Mouse (Mus musculus): ENCODE data around the gene Grid1. TPM values are rescaled to one million over a fixed set of nuclear protein-coding genes. Genes with fewer than 3 reads are reported as not detected.

Gene Grid1
- polyA plus RNA-seq, 1 experiment from 2014 or later = 0.65 TPM

GRCm38 (mm10) chr14:35103639-35104210, 283.8 kb downstream of the Grid1 start:
- Histone ChIP-seq H3K27me3 (no peaks in the 10 kb centered on the region), H3K4me2 (replicated peaks) (no peak overlapping the region), H3K9me3 (no peaks in the 10 kb centered on the region), H3K4me1 (no peaks in the 10 kb centered on the region), H3K4me3 (no peak overlapping the region), H3K36me3 (no peaks in the 10 kb centered on the region), H3K27ac (no peak overlapping the region), H3K9ac (no peak overlapping the region)
- ATAC-seq (ENCODE audit: insufficient number of reproducible peaks, insufficient read depth, low FRiP score, low TSS enrichment) = no peak
- 89% methylated on average over 5 of the region's 5 CpGs for WGBS

DNA sequence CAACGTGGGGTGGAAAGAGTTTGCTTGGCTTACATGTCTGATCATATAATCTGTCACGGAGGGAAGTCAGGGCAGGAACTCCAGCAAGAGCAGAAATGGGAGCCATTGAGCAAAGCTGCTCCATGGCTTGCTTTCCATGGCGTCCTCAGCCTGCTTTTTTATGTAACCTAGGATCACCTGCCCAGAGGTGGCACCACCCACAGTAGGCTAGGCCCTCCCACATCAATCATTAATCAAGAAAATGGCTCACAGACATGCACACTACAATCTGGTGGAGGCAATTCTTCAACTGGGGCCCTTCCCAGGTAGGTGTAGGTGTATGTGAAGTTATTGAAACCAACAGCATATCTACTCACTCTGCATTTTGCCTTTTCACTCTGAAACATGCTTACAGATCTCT, 287.7 kb downstream of the Grid1 start:
- Histone ChIP-seq H3K27me3 (no peaks in the 10 kb centered on the region), H3K9me3 (no peaks in the 10 kb centered on the region)
- WGBS = 88% methylated on average over 3 of the region's 3 CpGs

GRCm38 (mm10) chr14:35110928-35111327, 291.0 kb downstream of the Grid1 start:
- Histone ChIP-seq H3K4me1 (peaks cover 5% of the 10 kb centered on the region; the same call in 1 of the 2 replicates), H3K4me2 (replicated peaks) (no peak overlapping the region), H3K27me3 (no peaks in the 10 kb centered on the region), H3K9ac (no peak overlapping the region), H3K36me3 (no peaks in the 10 kb centered on the region), H3K4me3 (no peak overlapping the region), H3K9me3 (no peaks in the 10 kb centered on the region), H3K27ac (no peak overlapping the region)
- 68% methylated on average over 1 of the region's 1 CpGs for WGBS
- no peak for ATAC-seq (ENCODE audit: insufficient number of reproducible peaks, insufficient read depth, low FRiP score, low TSS enrichment)

More for the DNA sequence above, 287.7 kb downstream of the Grid1 start:
- Histone ChIP-seq H3K36me3 (no peaks in the 10 kb centered on the region), H3K27ac (no peak overlapping the region), H3K9ac (no peak overlapping the region), H3K4me3 (no peak overlapping the region), H3K4me1 (peaks cover 4% of the 10 kb centered on the region; the same call in 1 of the 2 replicates), H3K4me2 (replicated peaks) (no peak overlapping the region)
- no peak for ATAC-seq (ENCODE audit: insufficient number of reproducible peaks, insufficient read depth, low FRiP score, low TSS enrichment)

DNA sequence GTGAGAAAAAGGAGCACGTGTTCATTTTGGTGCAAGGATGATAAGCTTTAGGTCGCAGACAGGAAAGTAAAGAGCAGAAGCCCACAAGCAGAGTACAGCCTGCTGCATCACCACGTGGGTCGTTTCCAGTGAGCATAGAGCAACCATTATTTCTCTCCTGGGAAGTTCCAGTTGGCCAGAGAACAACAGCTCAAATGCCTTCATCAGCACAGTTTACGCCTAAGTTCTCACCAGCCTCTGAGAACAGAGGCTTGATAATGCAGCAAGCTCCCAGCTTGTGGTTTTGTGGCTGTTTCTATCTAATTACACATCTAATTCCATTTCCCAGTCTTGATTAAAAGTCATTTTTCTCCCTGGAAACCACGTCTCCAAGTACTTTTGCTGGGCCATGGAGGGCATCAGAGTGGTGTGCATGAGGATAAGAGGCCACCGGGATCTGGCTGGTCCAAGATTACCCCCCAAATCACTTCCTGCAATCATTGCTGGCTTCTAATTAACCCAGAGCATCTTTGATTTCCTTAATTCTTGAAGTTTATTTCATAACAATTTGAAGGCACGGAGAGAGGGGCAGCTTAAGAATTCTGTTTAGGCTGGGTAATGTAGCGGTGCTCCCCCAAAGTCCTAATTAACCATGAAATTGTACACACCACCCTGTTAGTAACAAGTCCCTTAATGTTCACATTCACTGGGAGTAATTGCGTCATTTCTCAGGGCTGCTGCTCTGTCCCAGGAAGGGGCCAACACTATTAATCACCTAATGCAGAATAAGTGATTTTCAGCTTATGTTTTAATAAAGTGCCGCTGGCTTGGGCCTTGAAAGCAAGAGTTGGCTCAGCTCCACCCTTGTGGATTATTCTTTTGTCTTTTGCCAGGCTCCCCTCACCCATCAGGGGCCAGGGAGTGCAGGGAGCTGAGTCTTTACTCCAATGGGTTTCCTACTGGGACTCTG, 292.7 kb downstream of the Grid1 start:
- ATAC-seq (ENCODE audit: insufficient number of reproducible peaks, insufficient read depth, low FRiP score, low TSS enrichment) = no peak
- Histone ChIP-seq H3K4me3 (no peak overlapping the region), H3K36me3 (no peaks in the 10 kb centered on the region), H3K27me3 (no peaks in the 10 kb centered on the region), H3K9ac (no peak overlapping the region), H3K4me2 (replicated peaks) (no peak overlapping the region), H3K4me1 (peaks cover 5% of the 10 kb centered on the region; the same call in 1 of the 2 replicates), H3K27ac (no peak overlapping the region), H3K9me3 (no peaks in the 10 kb centered on the region)
- WGBS = 45% methylated on average over 11 of the region's 11 CpGs

DNA sequence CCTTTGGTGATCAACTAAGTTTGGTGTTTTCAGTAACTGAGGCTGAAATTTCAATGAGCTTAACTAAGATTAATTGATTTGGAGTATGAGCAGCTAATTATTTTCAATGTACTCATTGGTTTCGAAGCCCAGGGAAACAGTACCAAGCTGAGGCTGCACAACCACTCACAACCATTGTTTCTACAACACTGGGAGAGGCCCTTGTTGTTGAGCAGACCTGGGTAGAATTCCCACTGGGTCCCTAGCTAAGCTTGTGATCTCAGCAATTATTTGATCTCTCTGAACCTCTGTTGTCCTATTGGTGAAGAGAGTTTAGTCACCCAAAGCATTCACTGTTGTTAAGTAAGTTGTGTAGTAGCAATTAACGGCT, 293.4 kb downstream of the Grid1 start:
- no peak overlapping the region for H3K9ac ChIP-seq
- H3K9me3 ChIP-seq = no peaks in the 10 kb centered on the region
- WGBS = 72% methylated on average over 2 of the region's 2 CpGs
- no peak overlapping the region for H3K4me2 ChIP-seq (replicated peaks)
- H3K27ac ChIP-seq = no peak overlapping the region
- ATAC-seq (ENCODE audit: insufficient number of reproducible peaks, insufficient read depth, low FRiP score, low TSS enrichment) = no peak
- H3K36me3 ChIP-seq = no peaks in the 10 kb centered on the region
- H3K27me3 ChIP-seq = no peaks in the 10 kb centered on the region
- no peak overlapping the region for H3K4me3 ChIP-seq
- peaks cover 5% of the 10 kb centered on the region; the same call in 1 of the 2 replicates for H3K4me1 ChIP-seq

- Histone ChIP-seq H3K4me3 (no peak overlapping the region), H3K36me3 (no peaks in the 10 kb centered on the region), H3K4me1 (peaks cover 5% of the 10 kb centered on the region; the same call in 1 of the 2 replicates), H3K9ac (no peak overlapping the region), H3K9me3 (no peaks in the 10 kb centered on the region), H3K27me3 (no peaks in the 10 kb centered on the region), H3K4me2 (replicated peaks) (no peak overlapping the region), H3K27ac (no peak overlapping the region)
- 37% methylated on average over 3 of the region's 3 CpGs for WGBS
- ATAC-seq (ENCODE audit: insufficient number of reproducible peaks, insufficient read depth, low FRiP score, low TSS enrichment) = 0 out of 2 replicates have a peak, but pooled peaks have one; percentile 20
These were observed 296.0 kb downstream of the Grid1 start for GRCm38 (mm10) chr14:35115913-35116312.

GRCm38 (mm10) chr14:35120089-35120488, 300.2 kb downstream of the Grid1 start:
- H3K4me3 ChIP-seq = no peak overlapping the region
- H3K4me1 ChIP-seq = no peaks in the 10 kb centered on the region
- no peak overlapping the region for H3K4me2 ChIP-seq (replicated peaks)
- H3K27ac ChIP-seq = no peak overlapping the region
- H3K27me3 ChIP-seq = no peaks in the 10 kb centered on the region
- no peaks in the 10 kb centered on the region for H3K36me3 ChIP-seq
- no peak for ATAC-seq (ENCODE audit: insufficient number of reproducible peaks, insufficient read depth, low FRiP score, low TSS enrichment)
- H3K9ac ChIP-seq = no peak overlapping the region
- H3K9me3 ChIP-seq = no peaks in the 10 kb centered on the region
- 83% methylated on average over 2 of the region's 2 CpGs for WGBS

DNA sequence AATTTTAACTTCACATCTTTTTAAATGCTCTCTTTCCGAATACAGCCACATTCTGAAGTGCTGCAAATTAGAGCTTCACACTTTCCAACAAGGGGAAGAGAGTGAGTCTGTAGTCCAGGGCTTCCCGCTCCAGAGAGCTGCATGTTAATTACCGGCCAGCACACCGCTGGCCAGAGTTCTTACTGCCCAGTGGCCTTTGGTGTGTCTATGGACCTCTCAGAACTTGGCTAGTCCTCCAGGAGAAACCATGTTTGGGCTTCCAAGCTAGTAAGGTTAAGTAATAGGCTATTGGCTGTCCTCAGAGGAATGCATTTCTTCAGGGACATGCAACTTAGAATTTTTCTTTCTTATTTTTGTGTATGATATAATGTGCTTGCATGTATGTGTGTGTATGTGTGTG, 301.0 kb downstream of the Grid1 start:
- Histone ChIP-seq H3K27ac (no peak overlapping the region), H3K36me3 (no peaks in the 10 kb centered on the region), H3K9ac (no peak overlapping the region), H3K4me3 (no peak overlapping the region), H3K9me3 (no peaks in the 10 kb centered on the region), H3K27me3 (no peaks in the 10 kb centered on the region), H3K4me1 (no peaks in the 10 kb centered on the region), H3K4me2 (replicated peaks) (no peak overlapping the region)
- WGBS = 83% methylated on average over 4 of the region's 4 CpGs
- ATAC-seq (ENCODE audit: insufficient number of reproducible peaks, insufficient read depth, low FRiP score, low TSS enrichment) = no peak

- H3K27me3 ChIP-seq = no peaks in the 10 kb centered on the region
- no peaks in the 10 kb centered on the region for H3K9me3 ChIP-seq
- 72% methylated on average over 3 of the region's 3 CpGs for WGBS
- H3K36me3 ChIP-seq = no peaks in the 10 kb centered on the region
- H3K9ac ChIP-seq = no peak overlapping the region
- no peak overlapping the region for H3K4me3 ChIP-seq
- ATAC-seq (ENCODE audit: insufficient number of reproducible peaks, insufficient read depth, low FRiP score, low TSS enrichment) = no peak
- no peak overlapping the region for H3K27ac ChIP-seq
- no peaks in the 10 kb centered on the region for H3K4me1 ChIP-seq
- no peak overlapping the region for H3K4me2 ChIP-seq (replicated peaks)
These were observed 302.2 kb downstream of the Grid1 start for GRCm38 (mm10) chr14:35122111-35122510.

DNA sequence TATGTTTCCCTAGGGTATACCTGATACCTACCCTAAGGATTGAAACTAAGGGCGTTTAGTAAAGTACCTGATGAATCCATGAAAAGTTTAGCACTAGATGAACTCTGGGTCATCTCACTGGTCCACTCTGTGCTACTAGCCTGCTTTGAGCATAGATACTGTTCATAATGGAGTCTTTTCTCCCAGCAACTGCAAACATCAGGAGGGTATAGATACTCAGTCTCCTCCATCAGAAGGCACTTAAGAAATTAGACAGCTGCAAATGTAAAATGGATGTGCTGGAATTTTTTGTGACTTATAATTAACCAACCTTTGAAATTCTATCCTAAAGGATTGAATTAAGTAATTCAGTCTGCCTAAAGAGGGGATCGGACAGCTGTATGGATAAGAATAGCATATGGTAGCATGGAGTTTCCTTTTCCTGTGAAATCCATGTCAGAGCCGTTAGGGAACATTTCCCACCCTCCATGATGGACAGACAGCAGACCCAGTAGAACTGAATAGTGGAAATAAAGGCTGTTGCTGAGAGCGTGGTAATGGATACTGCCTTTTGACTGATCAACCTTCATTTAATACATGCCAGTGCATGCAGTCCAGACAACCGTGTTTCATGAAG, 303.5 kb downstream of the Grid1 start:
- Histone ChIP-seq H3K4me1 (no peaks in the 10 kb centered on the region), H3K4me3 (no peak overlapping the region), H3K36me3 (no peaks in the 10 kb centered on the region), H3K9ac (no peak overlapping the region), H3K27ac (no peak overlapping the region), H3K9me3 (no peaks in the 10 kb centered on the region), H3K27me3 (no peaks in the 10 kb centered on the region), H3K4me2 (replicated peaks) (no peak overlapping the region)
- 62% methylated on average over 5 of the region's 5 CpGs for WGBS
- ATAC-seq (ENCODE audit: insufficient number of reproducible peaks, insufficient read depth, low FRiP score, low TSS enrichment) = no peak

DNA sequence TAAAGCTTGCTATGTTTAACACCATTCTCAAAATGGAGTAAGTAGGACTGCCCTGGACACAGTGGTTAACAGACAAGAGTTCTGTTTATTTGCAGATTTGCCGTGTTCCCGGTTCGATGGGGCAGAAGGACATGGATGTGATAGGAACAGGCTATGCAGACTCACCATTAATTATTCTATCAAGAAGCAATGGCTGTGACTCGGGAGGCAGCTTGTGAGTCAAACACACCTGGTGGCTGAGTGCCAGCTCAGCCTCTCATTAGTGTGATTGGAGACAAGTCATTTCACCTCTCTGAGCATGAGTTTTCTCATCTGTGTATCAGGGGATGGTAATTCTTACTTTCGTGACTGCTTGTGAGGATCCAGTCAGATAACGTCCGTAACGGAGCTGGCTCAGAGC, 307.7 kb downstream of the Grid1 start:
- no peak overlapping the region for H3K4me2 ChIP-seq (replicated peaks)
- H3K27ac ChIP-seq = no peak overlapping the region
- no peak overlapping the region for H3K9ac ChIP-seq
- no peak overlapping the region for H3K4me3 ChIP-seq
- H3K9me3 ChIP-seq = no peaks in the 10 kb centered on the region
- WGBS = 89% methylated on average over 8 of the region's 8 CpGs
- H3K27me3 ChIP-seq = no peaks in the 10 kb centered on the region
- H3K4me1 ChIP-seq = no peaks in the 10 kb centered on the region
- no peak for ATAC-seq (ENCODE audit: insufficient number of reproducible peaks, insufficient read depth, low FRiP score, low TSS enrichment)
- no peaks in the 10 kb centered on the region for H3K36me3 ChIP-seq

GRCm38 (mm10) chr14:35135056-35135455, 315.1 kb downstream of the Grid1 start:
- H3K9me3 ChIP-seq = no peaks in the 10 kb centered on the region
- H3K4me3 ChIP-seq = no peak overlapping the region
- 87% methylated on average over 2 of the region's 2 CpGs for WGBS
- no peak overlapping the region for H3K27ac ChIP-seq
- no peak for ATAC-seq (ENCODE audit: insufficient number of reproducible peaks, insufficient read depth, low FRiP score, low TSS enrichment)
- H3K36me3 ChIP-seq = no peaks in the 10 kb centered on the region
- H3K4me2 ChIP-seq (replicated peaks) = no peak overlapping the region
- no peaks in the 10 kb centered on the region for H3K4me1 ChIP-seq
- H3K9ac ChIP-seq = no peak overlapping the region
- no peaks in the 10 kb centered on the region for H3K27me3 ChIP-seq

Data from embryonic facial prominence, embryonic 12.5 days (tissue).